Mouse (Mus musculus): ENCODE results near the gene Vrk1. TPM values are rescaled to one million over a fixed set of nuclear protein-coding genes. Genes with fewer than 3 reads are reported as not detected.

Gene Vrk1
- total RNA-seq, 2 experiments from 2014 or later: 13.8 to 50.0 TPM

GRCm38 (mm10) chr12:106034267-106034666 is 24.2 kb downstream of the Vrk1 start:
- no peak for ATAC-seq (replicated peaks; ENCODE audit: low FRiP score, poor library complexity, severe bottlenecking)

DNA sequence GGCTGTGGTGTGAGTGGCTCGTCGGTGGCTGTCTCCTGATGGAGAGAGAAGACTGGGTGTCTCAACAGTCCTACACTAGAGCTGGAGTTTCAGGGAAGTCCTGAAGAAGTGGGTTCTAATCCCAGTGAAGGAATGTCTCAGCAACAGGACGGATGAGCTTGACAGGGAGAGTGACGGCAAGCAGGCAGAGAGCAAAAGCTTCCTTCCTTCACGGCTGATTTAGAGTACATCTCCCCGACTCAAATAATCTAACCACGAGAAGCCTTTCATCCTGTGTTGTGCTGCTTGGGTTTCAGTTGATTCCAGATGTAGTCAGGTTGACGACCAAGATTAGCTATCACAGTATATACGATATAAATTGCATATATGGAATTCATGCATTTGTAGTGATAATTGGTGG is 24.7 kb downstream of the Vrk1 start:
- ATAC-seq (replicated peaks; ENCODE audit: low FRiP score, poor library complexity, severe bottlenecking): no peak

GRCm38 (mm10) chr12:106040259-106040658 is 30.2 kb downstream of the Vrk1 start:
- ATAC-seq (replicated peaks; ENCODE audit: low FRiP score, poor library complexity, severe bottlenecking): no peak

- ATAC-seq (replicated peaks; ENCODE audit: low FRiP score, poor library complexity, severe bottlenecking): no peak
Measured at GRCm38 (mm10) chr12:106046143-106046795, 36.2 kb downstream of the Vrk1 start.

DNA sequence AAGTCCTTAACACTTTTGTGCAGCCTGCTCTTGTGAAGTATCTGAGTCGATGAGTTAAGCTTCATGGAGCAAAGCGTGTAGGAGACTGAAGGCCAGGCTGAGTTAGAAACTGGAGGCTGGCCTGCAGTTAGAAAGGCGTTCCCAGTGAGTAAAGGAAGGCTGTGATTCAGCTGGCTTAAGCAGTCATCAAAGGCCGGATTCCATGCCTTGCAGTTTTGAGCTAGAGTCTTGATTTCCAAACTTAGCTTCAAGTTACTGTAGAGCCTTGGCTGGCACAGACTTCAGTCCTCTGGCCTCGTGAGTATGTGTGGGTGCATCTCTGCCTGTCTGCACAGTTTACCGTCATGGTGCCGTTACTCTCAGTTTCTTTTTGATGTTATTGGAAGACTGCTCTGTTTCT is 42.2 kb downstream of the Vrk1 start:
- ATAC-seq (replicated peaks; ENCODE audit: low FRiP score, poor library complexity, severe bottlenecking): no peak

DNA sequence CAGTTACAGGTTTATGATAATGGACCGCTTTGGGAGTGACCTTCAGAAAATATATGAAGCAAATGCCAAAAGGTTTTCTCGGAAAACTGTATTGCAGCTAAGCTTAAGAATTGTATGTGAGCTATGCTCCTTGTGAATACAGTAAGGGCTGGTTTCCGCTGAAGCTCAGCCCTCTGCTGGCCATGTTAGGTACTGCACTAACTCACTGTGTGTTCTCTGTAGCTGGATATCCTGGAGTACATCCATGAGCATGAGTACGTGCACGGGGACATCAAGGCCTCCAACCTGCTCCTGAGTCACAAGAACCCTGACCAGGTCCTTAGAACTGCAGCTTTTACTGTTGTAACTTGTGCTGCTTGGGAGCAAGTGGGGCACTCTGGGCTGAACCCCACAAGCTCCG is 45.8 kb downstream of the Vrk1 start:
- peak; percentile 86 for ATAC-seq (replicated peaks; ENCODE audit: low FRiP score, poor library complexity, severe bottlenecking)

- no peak for ATAC-seq (replicated peaks; ENCODE audit: low FRiP score, poor library complexity, severe bottlenecking)
Measured at GRCm38 (mm10) chr12:106059873-106060573, 50.0 kb downstream of the Vrk1 start.

DNA sequence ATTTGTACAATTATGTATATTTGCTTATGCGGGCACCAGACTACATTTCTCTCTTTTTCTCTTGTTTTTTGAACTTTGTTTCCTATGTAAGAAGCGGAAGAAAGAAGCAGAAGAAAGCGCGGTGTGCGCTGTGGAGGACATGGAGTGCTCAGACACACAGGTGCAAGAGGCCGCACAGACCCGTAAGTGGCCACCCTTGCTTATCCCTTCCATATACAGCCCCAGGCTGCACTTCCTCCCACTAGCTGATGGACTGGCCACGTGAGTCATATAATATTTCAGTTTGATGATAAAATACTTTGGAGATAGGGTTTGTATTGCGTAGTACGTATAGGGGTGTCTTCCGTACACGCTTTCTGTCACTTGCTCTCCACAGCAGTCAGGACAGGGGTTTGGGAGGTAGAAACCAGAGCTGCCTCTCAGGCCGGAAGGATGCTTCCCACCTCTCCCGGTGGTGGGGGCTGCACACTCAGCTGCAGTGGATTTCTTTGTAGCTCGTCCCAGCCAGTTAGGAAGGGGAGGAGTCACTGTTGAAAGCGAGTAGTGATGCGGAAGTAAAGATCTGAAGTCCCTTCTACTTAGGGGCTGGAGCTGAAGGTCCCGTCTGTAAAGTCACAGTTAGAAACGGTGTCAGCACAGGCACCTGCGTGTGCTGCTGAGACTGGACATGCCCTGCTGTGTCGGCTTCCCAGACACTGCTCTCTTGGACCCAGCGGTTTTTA is 60.6 kb downstream of the Vrk1 start:
- no peak for ATAC-seq (replicated peaks; ENCODE audit: low FRiP score, poor library complexity, severe bottlenecking)

- no peak for ATAC-seq (replicated peaks; ENCODE audit: low FRiP score, poor library complexity, severe bottlenecking)
Measured at GRCm38 (mm10) chr12:106071575-106072166, 61.6 kb downstream of the Vrk1 start.

DNA sequence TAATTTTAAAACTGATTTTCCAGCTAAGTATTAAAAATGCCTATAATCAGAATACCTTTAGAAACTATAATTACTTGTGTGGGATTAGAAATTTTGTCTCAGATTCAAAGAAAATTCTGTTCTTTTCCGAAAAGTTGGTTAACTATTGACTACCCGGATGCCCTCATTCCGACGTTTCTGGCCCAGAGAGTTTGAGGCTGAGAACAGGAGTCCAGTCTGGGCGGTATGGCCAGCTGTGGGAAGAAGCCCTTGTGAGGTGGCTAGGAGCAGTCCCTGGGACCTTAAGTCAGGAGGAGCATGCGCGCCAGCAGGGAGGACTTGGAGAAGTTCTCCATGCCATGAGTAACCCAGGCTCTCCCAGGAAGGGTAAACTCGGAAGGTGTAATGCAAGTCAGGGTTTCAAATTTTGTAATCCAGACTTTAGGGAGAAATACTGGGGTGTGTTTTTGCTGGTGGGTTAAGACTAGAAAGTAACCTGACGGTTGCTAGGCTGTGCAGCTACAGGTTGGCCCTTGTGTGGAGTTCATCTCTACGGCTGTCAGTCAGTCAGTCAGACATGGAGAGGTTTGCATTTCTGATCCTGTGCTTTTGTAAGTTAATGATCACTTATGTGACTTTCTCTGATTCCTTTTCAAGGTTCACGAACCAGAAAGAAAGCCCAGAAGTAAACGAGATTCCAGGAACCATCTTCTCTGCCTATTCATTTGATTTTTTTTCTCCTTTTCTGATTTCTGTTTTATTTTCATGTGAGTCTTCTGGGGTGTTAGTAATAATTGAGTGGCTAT is 64.5 kb downstream of the Vrk1 start:
- no peak for ATAC-seq (replicated peaks; ENCODE audit: low FRiP score, poor library complexity, severe bottlenecking)

- no peak for ATAC-seq (replicated peaks; ENCODE audit: low FRiP score, poor library complexity, severe bottlenecking)
Measured at GRCm38 (mm10) chr12:106076131-106076530, 66.1 kb downstream of the Vrk1 start.

DNA sequence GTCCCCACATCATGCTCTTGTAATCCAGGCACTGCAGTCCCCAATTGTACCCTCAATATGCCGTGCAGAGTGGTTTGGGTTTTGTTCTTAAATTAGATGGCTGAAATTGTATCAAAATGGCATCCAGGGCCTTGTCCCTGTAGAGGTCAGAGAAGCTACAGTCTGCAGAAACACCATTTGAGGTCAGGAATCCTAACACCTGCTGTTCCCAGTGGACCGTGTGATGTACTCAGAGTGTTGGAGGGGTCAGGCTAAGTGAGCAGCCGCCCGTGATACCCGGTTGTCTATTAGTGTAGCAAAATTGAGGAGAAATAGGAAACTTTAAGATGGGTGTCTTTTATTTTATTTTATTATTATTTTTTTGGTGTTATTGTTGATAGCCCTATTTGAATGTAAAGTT is 70.5 kb downstream of the Vrk1 start:
- ATAC-seq (replicated peaks; ENCODE audit: low FRiP score, poor library complexity, severe bottlenecking): no peak

DNA sequence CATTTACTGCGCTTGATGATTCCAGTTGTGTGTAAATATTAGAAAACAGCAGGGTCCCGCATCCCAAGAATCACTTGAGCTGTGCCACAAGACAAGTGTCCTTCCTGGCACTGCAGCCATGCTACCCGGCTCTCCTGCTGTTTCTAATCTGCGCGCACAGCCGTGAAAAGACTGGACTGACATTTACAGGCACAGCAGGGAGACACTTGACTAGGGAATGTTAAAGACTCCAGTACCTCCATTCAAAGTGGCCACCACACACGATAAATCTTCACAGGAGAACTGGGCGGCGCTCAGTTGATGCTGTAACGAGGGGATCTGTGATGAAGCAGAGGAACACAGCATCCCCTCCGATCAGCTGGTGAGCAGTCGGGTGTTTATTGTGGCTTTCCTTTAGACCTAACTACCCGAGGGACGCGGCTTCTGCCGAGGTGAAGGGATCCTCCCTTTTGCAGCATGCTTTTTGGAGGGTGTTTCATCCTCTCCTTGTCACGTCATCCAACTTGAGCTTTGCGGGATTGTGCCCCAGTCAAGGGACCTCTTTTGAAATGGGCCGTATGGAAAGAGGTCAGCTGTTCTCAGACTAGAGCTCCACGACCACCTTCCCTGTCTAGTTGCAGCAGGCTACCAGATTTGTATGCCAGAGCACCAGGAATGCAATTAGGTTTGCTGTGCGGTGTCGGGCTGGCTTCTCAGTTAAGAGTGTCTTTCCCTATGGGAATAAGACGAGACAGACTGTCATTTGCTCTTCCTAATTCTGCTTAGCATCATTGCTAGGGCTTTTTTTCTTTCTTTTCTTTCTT is 71.1 kb downstream of the Vrk1 start:
- ATAC-seq (replicated peaks; ENCODE audit: low FRiP score, poor library complexity, severe bottlenecking): no peak

GRCm38 (mm10) chr12:106081748-106082140 is 71.7 kb downstream of the Vrk1 start:
- no peak for ATAC-seq (replicated peaks; ENCODE audit: low FRiP score, poor library complexity, severe bottlenecking)

DNA sequence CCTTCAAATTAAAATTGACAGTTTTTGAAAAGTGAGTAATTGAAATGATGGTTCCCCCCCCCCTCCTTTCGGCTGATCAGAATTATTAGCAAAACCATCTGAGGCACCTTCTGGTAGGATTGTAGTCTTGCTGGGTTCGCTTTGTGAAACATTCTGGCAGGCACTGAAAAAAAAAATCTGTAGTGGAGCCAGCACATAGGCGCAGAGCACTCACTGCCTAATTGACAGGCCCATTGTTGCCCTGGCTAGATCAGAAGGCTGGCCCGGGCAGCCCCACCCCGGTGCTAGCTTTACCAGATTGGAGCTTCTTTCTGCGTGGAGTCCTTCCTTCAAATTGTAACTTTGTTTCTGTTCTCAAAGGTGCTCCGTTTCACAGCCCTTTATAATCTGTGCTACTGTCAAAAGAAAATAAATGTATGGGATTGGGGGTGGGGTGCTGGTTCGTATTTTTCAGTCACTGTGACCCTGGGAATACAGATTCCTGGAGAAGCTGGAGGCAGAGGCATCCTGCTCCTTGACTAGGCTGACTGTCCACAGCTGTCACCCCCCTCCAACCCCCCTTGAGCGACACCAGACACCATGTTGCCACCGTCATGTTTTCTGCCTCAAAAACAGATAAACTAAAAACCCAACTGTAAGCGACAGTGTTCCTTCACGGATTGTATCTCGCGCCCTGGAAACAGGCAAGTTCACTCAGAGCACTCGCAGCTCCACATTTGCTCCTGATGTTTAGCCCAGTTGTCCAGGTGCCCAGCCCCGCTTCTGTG is 72.3 kb downstream of the Vrk1 start:
- no peak for ATAC-seq (replicated peaks; ENCODE audit: low FRiP score, poor library complexity, severe bottlenecking)

DNA sequence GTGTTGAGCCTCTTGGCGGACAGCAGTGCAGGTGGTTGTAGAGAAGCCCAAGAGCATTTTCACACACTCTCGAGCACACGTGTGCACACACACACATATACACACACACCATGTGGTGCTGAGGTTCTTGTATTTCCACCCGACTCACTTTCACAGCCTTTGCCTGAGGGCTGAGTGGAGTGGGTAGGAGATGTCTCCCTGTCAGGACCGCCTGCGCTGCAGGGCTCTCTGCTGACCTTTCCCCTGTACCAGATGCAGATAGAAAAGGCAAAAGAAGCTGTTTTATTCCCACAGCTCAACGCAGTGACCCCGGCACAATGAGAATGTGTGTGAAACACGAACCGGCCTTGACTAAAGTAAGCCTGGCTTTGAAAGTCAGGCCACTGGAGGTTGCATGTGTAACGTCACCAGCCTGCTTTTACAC is 72.9 kb downstream of the Vrk1 start:
- no peak for ATAC-seq (replicated peaks; ENCODE audit: low FRiP score, poor library complexity, severe bottlenecking)

DNA sequence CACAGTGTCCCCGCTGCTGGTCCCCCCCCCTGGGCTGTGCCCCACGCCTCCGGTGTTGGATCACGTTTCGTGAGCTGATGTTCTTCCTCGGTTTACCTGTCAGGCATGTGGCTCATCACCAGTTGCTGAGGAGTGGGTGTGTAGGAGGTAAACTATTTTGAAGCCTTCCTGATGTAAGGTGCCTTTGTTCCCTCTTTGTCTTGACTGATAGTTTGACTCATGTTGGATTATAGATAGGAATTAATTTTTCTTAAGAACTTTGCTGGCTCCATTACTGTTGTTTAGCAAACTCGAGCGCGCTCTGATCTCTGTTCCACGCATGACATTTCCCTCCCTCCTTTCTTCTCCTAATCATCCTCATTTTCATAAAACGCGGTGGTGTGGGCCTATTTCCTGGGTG is 74.1 kb downstream of the Vrk1 start:
- ATAC-seq (replicated peaks; ENCODE audit: low FRiP score, poor library complexity, severe bottlenecking): no peak

DNA sequence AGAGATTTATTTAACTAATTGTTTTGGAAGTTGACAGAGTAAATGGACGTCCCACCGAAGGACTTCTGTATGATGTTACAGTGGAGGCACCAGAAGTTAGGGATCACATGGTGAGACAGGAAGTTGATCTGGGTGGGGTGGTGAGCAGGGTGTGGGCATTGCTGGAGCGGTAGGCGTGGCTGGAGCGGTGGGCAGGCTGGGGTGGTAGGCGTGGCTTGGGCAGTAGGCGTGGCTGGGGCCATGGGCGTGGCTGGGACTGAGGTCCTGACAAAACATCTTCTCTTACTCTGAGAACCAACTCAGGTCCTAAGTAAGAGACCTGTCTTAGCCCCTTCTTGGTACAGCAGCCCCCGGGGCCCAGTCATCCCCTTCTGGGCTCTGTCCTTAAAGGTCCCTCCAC is 84.8 kb downstream of the Vrk1 start:
- ATAC-seq (replicated peaks; ENCODE audit: low FRiP score, poor library complexity, severe bottlenecking): no peak

Measured in erythroblast, adult 5-6 weeks (primary cell).